Mouse (Mus musculus) bone marrow macrophage, adult 2 months (primary cell): Measurements from ENCODE around the gene Gdi2.
"Not testable (repeated sequence)": the region's sequence is repeated elsewhere in the genome, so short reads cannot be mapped to it uniquely, and the experiment has no call there.

ENCODE experiments used
- CTCF ChIP-seq: IDR thresholded peaks from 2 replicates; pipeline ENCODE4 v1.5.1; 2012; ENCODE audit warnings: low read depth, mild to moderate bottlenecking, low read length, moderate library complexity
- POLR2A ChIP-seq: IDR thresholded peaks from 2 replicates; pipeline ENCODE4 v1.6.1; 2012; ENCODE audit warnings: mild to moderate bottlenecking, low read depth, low read length, borderline replicate concordance

DNA sequence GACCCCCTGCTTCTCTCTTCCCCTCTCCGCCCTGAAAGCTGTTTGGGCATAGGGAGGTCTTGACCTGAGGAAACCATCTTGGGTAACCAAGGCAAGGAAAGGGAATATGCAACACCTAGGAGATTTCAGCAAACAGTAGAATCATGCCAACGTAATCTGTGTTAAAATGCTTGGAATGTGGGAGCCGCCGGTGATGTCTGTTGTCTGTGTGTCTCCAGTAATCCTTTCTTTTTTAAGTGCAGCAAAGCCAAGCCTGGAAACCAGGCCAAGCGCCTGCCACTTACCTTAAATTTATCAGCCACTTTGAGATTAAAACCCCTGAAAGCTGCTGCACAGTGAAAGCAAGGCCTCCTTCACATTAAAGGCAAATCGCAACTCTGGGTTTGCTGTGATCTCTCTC is 36.8 kb upstream of the Gdi2 start:
- TF ChIP-seq CTCF, POLR2A: not testable (repeated sequence)
